Mouse (Mus musculus) heart, embryonic 13.5 days (tissue): ENCODE measurements around the gene Lig3. TPM values are rescaled to one million over a fixed set of nuclear protein-coding genes. Genes with fewer than 3 reads are reported as not detected.
A peak's percentile ranks its signal among the peaks of the same experiment; 100 is the strongest.

Experiments
- ATAC-seq: fragments of 200-750 bp; cut with Nextera tagmentation; 2 replicates; pipeline ENCODE4 v1.8.0; 2017; ENCODE audit warnings: moderate TSS enrichment; ENCODE audit not compliant: insufficient number of reproducible peaks, low FRiP score, low TSS enrichment; ENCODE audit errors: extremely low read depth
- H3K27ac ChIP-seq: fragments of 300-500 bp; sonication (generic); replicated peaks from 2 replicates; pipeline ENCODE4 v1.5.1; 2015; ENCODE audit warnings: moderate library complexity, mild to moderate bottlenecking, inconsistent platforms
- H3K27me3 ChIP-seq: fragments of 300-500 bp; sonication (generic); replicated peaks from 2 replicates; pipeline ENCODE4 v1.6.1; 2015; ENCODE audit warnings: mild to moderate bottlenecking, inconsistent platforms
- H3K36me3 ChIP-seq: fragments of 300-500 bp; sonication (generic); 2 replicates; pipeline ENCODE4 v1.6.1; 2015; ENCODE audit warnings: mild to moderate bottlenecking, inconsistent platforms
- H3K4me1 ChIP-seq: fragments of 300-500 bp; sonication (generic); 2 replicates; pipeline ENCODE4 v1.6.1; 2015; ENCODE audit warnings: inconsistent platforms
- H3K4me2 ChIP-seq: fragments of 300-500 bp; sonication (generic); 2 replicates; pipeline ENCODE4 v1.6.1; 2015; ENCODE audit warnings: inconsistent platforms, mild to moderate bottlenecking, moderate library complexity
- H3K4me3 ChIP-seq: fragments of 300-500 bp; sonication (generic); 2 replicates; pipeline ENCODE4 v1.5.1; 2015; ENCODE audit warnings: moderate library complexity, mild to moderate bottlenecking, inconsistent platforms
- H3K9ac ChIP-seq: fragments of 300-500 bp; sonication (generic); 2 replicates; pipeline ENCODE4 v1.6.1; 2015; ENCODE audit warnings: inconsistent platforms, mild to moderate bottlenecking, moderate library complexity
- H3K9me3 ChIP-seq: fragments of 300-500 bp; sonication (generic); 2 replicates; pipeline ENCODE4 v1.6.1; 2016; ENCODE audit warnings: inconsistent platforms
- WGBS: fragments of 180-500 bp; shearing (Covaris S2); methylation state at CpG from one replicate; pipeline ENCODE4 v1.1.7; 2015; ENCODE audit warnings: mixed read lengths; 5-methylcytosine and 5-hydroxymethylcytosine counted together
- polyA plus RNA-seq: library from polyadenylated mRNA; unstranded; fragments of >200 nt; fragmentation: Nextera tagmentation; extraction: Ambion mirVana; gene quantifications from 2 replicates; pipeline ENCODE4 v1.2.1, GENCODE M21; 2015

The Lig3 gene
- polyA plus RNA-seq, 1 experiment from 2014 or later: 21.1 TPM

DNA sequence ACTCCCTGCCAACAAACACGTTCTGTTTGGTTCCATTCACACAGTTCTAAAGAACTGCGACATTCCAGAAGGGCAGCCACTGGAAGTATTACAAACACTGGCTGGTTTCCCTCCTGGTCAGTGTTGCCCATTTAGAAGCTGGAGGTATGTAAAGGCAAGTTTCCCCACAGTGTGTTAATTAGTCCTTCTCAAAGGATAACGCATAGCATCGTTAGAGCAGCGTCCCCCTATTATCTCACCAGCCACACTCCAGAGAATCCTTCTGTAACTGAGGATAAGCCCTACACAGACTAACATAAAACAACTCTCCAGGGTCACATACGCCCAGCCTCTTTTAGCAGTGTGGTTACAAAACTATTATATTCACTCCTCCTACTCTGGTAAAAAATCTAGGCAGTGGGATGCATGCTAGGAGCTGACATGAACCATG is 66.7 kb downstream of the Lig3 start:
- ATAC-seq: no peak
- peak overlapping the region; percentile 36; the same call in 1 of the 2 replicates for H3K27ac ChIP-seq
- 0 out of 2 replicates have a peak overlapping the region, but pooled peaks have one; percentile 5 for H3K9ac ChIP-seq
- no peaks in the 10 kb centered on the region for H3K36me3 ChIP-seq
- WGBS: 36% methylated on average over 6 of the region's 6 CpGs
- H3K4me3 ChIP-seq: no peak overlapping the region
- H3K9me3 ChIP-seq: no peaks in the 10 kb centered on the region
- H3K27me3 ChIP-seq: no peaks in the 10 kb centered on the region
- H3K4me1 ChIP-seq: peaks cover 35% of the 10 kb centered on the region
- peak overlapping the region; percentile 18; the same call in 1 of the 2 replicates for H3K4me2 ChIP-seq

DNA sequence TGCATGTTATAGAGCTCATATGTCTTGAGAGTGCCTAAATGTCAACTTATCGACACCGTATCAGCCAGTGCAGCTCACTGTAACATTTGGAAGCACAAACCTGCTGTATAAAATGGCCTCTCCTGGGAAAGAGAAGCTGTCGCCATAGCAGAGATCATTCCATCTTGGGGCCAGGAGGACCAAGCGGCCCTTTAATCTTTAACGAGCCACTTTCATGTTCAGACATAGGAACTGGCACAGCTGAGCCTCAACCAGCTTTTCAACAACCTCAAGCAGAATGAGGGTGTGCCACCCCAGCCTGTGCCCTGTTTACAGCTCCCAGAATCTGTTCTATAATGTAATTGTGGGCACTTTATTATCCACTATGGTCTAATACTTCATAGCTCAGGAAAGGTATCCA is 69.4 kb downstream of the Lig3 start:
- no peak overlapping the region for H3K4me3 ChIP-seq
- no peaks in the 10 kb centered on the region for H3K27me3 ChIP-seq
- H3K27ac ChIP-seq: no peak overlapping the region
- H3K4me2 ChIP-seq: no peak overlapping the region
- no peak for ATAC-seq
- no peaks in the 10 kb centered on the region for H3K9me3 ChIP-seq
- WGBS: 70% methylated on average over 5 of the region's 5 CpGs
- H3K9ac ChIP-seq: no peak overlapping the region
- H3K4me1 ChIP-seq: peaks cover 26% of the 10 kb centered on the region
- H3K36me3 ChIP-seq: no peaks in the 10 kb centered on the region

DNA sequence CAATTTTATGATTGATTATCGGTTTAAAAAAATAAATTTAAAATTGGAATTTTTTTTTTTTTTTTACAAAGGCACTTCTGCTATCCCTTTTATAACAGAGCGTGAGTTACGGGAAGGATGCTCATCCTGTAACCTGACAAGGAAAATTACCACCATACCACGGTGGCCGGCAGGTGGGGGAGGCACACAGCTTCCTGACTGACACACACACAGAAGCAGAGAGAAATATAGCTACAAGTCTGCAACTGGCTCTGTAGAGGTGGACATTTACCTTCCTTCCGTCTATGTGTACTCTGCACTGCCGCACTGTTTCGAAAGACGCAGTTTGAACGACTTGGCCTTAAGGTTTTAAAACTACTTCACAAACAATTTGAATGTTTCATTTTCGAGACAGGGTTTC is 71.2 kb downstream of the Lig3 start:
- H3K4me2 ChIP-seq: no peak overlapping the region
- no peak overlapping the region for H3K4me3 ChIP-seq
- no peaks in the 10 kb centered on the region for H3K36me3 ChIP-seq
- ATAC-seq: no peak
- H3K9me3 ChIP-seq: no peaks in the 10 kb centered on the region
- no peaks in the 10 kb centered on the region for H3K27me3 ChIP-seq
- no peak overlapping the region for H3K27ac ChIP-seq
- no peak overlapping the region for H3K9ac ChIP-seq
- peaks cover 21% of the 10 kb centered on the region for H3K4me1 ChIP-seq
- 79% methylated on average over 11 of the region's 11 CpGs for WGBS

DNA sequence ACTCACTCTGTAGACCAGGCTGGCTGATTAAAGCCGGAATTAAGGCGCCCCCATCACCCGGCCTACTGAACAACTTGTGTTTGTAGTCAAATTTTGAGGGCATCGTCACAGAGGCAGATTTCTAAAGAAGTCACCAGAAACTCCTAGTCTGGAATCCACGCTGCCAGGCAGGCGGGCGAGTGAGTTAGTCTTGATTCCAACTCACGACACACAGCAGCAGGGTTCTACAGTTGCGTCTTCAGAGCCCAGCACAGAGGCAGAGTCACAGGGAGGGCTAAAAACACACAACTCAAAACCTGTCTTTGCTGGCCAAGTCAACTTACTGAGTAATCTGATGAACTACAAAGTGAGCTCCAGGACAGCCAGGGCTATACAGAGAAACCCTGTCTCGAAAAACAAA is 71.6 kb downstream of the Lig3 start:
- no peak overlapping the region for H3K4me3 ChIP-seq
- H3K4me1 ChIP-seq: peaks cover 19% of the 10 kb centered on the region
- H3K27ac ChIP-seq: no peak overlapping the region
- no peaks in the 10 kb centered on the region for H3K9me3 ChIP-seq
- H3K27me3 ChIP-seq: no peaks in the 10 kb centered on the region
- no peak for ATAC-seq
- WGBS: 80% methylated on average over 10 of the region's 10 CpGs
- H3K4me2 ChIP-seq: no peak overlapping the region
- H3K9ac ChIP-seq: no peak overlapping the region
- no peaks in the 10 kb centered on the region for H3K36me3 ChIP-seq

DNA sequence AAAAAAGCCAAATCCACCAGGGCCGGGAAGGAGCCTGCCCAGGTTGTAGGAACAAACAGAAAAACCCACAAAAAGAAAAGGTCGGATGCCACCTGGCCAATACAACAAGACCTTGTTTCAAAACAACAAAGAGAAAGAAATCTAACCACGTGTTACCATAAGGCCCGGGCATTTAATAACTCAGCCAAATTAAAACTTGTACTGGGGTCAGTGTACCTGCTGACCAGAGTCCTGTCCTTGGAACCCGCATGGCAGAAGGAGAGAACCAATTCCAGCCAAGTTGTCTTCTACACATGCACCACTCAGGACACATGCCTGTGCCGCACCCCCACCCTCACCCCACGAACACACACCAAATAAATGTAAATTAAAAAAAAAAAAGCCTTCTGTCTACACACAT is 72.0 kb downstream of the Lig3 start:
- Histone ChIP-seq H3K4me2 (no peak overlapping the region), H3K27ac (no peak overlapping the region), H3K9me3 (no peaks in the 10 kb centered on the region), H3K4me1 (peaks cover 19% of the 10 kb centered on the region), H3K36me3 (no peaks in the 10 kb centered on the region), H3K27me3 (no peaks in the 10 kb centered on the region), H3K9ac (no peak overlapping the region), H3K4me3 (no peak overlapping the region)
- WGBS: 85% methylated on average over 7 of the region's 7 CpGs
- ATAC-seq: no peak

Other genes starting within 250 kb of the Lig3 start
- 0.15 and 0.28 TPM in 2 replicates for gene Cct6b, start 16.8 kb upstream of the Lig3 start, polyA plus RNA-seq
- 25.6 and 29.3 TPM in 2 replicates for gene Zfp830, start 16.8 kb upstream of the Lig3 start, polyA plus RNA-seq
- gene Rffl, start 90.1 kb downstream of the Lig3 start, polyA plus RNA-seq: 4.7 and 5.3 TPM in 2 replicates
- gene Rad51d, start 109.5 kb downstream of the Lig3 start, polyA plus RNA-seq: 12.2 and 12.4 TPM in 2 replicates
- gene Fndc8, start 111.0 kb downstream of the Lig3 start, polyA plus RNA-seq: 0.07 and 0.22 TPM in 2 replicates
- gene Nle1, start 127.3 kb downstream of the Lig3 start, polyA plus RNA-seq: 20.9 and 21.2 TPM in 2 replicates
- gene Unc45b, start 129.4 kb downstream of the Lig3 start, polyA plus RNA-seq: 157 and 170 TPM in 2 replicates
- 3.5 and 4.4 TPM in 2 replicates for gene Slfn5, start 170.2 kb downstream of the Lig3 start, polyA plus RNA-seq
- gene Slfn9, start 210.7 kb downstream of the Lig3 start, polyA plus RNA-seq: 12.9 and 14.5 TPM in 2 replicates
- 0.31 and 0.32 TPM in 2 replicates for gene Slfn8, start 239.7 kb downstream of the Lig3 start, polyA plus RNA-seq